Comparison of ENCODE assay signal across 16 mouse cellular contexts in the genomic region with DNA sequence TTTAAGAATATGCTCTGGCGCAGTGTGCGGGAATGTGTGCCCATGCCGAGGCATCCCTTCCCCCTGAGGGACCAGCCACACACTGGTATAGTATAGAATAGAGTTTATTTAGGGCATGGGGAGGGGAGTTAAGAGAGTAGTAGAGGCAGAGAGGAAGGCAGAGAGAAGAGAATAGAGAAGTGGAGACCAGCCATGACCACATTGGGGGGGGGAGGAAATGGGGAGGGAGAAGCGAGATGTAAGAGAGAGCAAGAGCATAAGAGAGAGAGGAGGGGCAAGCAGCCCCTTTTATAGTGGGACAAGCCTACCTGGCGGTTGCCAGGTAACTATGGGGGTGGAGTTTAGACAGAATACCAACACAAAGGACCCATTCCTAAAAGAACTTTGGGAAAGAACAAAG.
"Had no signal": no experiment of that assay in that cellular context is flagged by ENCODE, and none has a peak within 500 bp of the region (broad histone marks: within the 10 kb centered on the region; RNA-seq: fewer than 3 reads in every experiment).

No protein-coding gene starts in this region.

- ATAC-seq: intestine, embryonic 16.5 days; midbrain, embryonic 15.5 days had no signal

- DNase-seq: kidney, adult 18-20 months; kidney, adult 9 months; kidney, postnatal 14 days; kidney, postnatal 4 days; left cerebral cortex, postnatal 4 days; lung, adult 18-20 months; lung, postnatal 10 days; lung, postnatal 36 days; right cerebral cortex, adult 18-20 months; right cerebral cortex, postnatal 14 days; right cerebral cortex, postnatal 4 days; spleen, adult 18-20 months; thymus, adult 18-20 months; thymus, postnatal 25 days had no signal
